Mouse (Mus musculus): Measurements from ENCODE around the gene Flvcr2. TPM values are rescaled to one million over a fixed set of nuclear protein-coding genes. Genes with fewer than 3 reads are reported as not detected.

The Flvcr2 gene
- polyA plus RNA-seq, 1 experiment from 2014 or later: 4.3 TPM

GRCm38 (mm10) chr12:85853836-85854235 lies 107.5 kb downstream of the Flvcr2 start:
- no peak overlapping the region for H3K9ac ChIP-seq
- no peak overlapping the region for H3K27ac ChIP-seq (replicated peaks)
- no peaks in the 10 kb centered on the region for H3K9me3 ChIP-seq
- 89% methylated on average over 4 of the region's 4 CpGs for WGBS
- ATAC-seq (ENCODE audit: low read depth): no peak
- H3K4me1 ChIP-seq (replicated peaks): 0 out of 2 replicates have a peak, but pooled peaks cover under 1% of the 10 kb centered on the region
- no peak overlapping the region for H3K4me2 ChIP-seq
- H3K36me3 ChIP-seq: peaks cover 32% of the 10 kb centered on the region
- no peak overlapping the region for H3K4me3 ChIP-seq
- H3K27me3 ChIP-seq: no peaks in the 10 kb centered on the region

- Histone ChIP-seq H3K27me3 (no peaks in the 10 kb centered on the region), H3K4me3 (no peak overlapping the region), H3K36me3 (peaks cover 29% of the 10 kb centered on the region), H3K4me1 (replicated peaks) (0 out of 2 replicates have a peak, but pooled peaks cover 3% of the 10 kb centered on the region), H3K9ac (no peak overlapping the region), H3K27ac (replicated peaks) (no peak overlapping the region), H3K9me3 (no peaks in the 10 kb centered on the region), H3K4me2 (no peak overlapping the region)
- ATAC-seq (ENCODE audit: low read depth): no peak
- 92% methylated on average over 1 of the region's 1 CpGs for WGBS
Observed at GRCm38 (mm10) chr12:85854271-85854670, 107.9 kb downstream of the Flvcr2 start.

GRCm38 (mm10) chr12:85857300-85857699 lies 111.0 kb downstream of the Flvcr2 start:
- Histone ChIP-seq H3K4me3 (no peak overlapping the region), H3K27ac (replicated peaks) (no peak overlapping the region), H3K9me3 (no peaks in the 10 kb centered on the region), H3K27me3 (no peaks in the 10 kb centered on the region), H3K4me1 (replicated peaks) (peaks cover 10% of the 10 kb centered on the region), H3K4me2 (no peak overlapping the region), H3K36me3 (peaks cover 13% of the 10 kb centered on the region; the same call in 1 of the 2 replicates), H3K9ac (no peak overlapping the region)
- 95% methylated on average over 7 of the region's 7 CpGs for WGBS
- no peak for ATAC-seq (ENCODE audit: low read depth)

GRCm38 (mm10) chr12:85859111-85859510 lies 112.8 kb downstream of the Flvcr2 start:
- ATAC-seq (ENCODE audit: low read depth): no peak
- peaks cover 5% of the 10 kb centered on the region; the same call in 1 of the 2 replicates for H3K36me3 ChIP-seq
- no peaks in the 10 kb centered on the region for H3K27me3 ChIP-seq
- H3K4me3 ChIP-seq: no peak overlapping the region
- WGBS: 86% methylated on average over 3 of the region's 3 CpGs
- peaks cover 15% of the 10 kb centered on the region for H3K4me1 ChIP-seq (replicated peaks)
- H3K27ac ChIP-seq (replicated peaks): no peak overlapping the region
- no peaks in the 10 kb centered on the region for H3K9me3 ChIP-seq
- no peak overlapping the region for H3K4me2 ChIP-seq
- H3K9ac ChIP-seq: no peak overlapping the region

- no peaks in the 10 kb centered on the region for H3K27me3 ChIP-seq
- peaks cover 5% of the 10 kb centered on the region; the same call in 1 of the 2 replicates for H3K36me3 ChIP-seq
- no peaks in the 10 kb centered on the region for H3K9me3 ChIP-seq
- H3K27ac ChIP-seq (replicated peaks): no peak overlapping the region
- H3K4me1 ChIP-seq (replicated peaks): peaks cover 15% of the 10 kb centered on the region
- no peak overlapping the region for H3K4me3 ChIP-seq
- 45% methylated on average over 3 of the region's 3 CpGs for WGBS
- ATAC-seq (ENCODE audit: low read depth): no peak
- H3K9ac ChIP-seq: no peak overlapping the region
- no peak overlapping the region for H3K4me2 ChIP-seq
Observed at GRCm38 (mm10) chr12:85859511-85860189, 113.3 kb downstream of the Flvcr2 start.

GRCm38 (mm10) chr12:85862514-85862913 lies 116.2 kb downstream of the Flvcr2 start:
- 42% methylated on average over 2 of the region's 2 CpGs for WGBS
- no peak overlapping the region for H3K4me3 ChIP-seq

More at GRCm38 (mm10) chr12:85862514-85862913, 116.2 kb downstream of the Flvcr2 start:
- Histone ChIP-seq H3K4me1 (replicated peaks) (peaks cover 15% of the 10 kb centered on the region), H3K36me3 (no peaks in the 10 kb centered on the region; the same call in 1 of the 2 replicates), H3K27me3 (no peaks in the 10 kb centered on the region), H3K4me2 (no peak overlapping the region), H3K9ac (no peak overlapping the region), H3K9me3 (no peaks in the 10 kb centered on the region), H3K27ac (replicated peaks) (no peak overlapping the region)
- no peak for ATAC-seq (ENCODE audit: low read depth)

Small RNAs within 50 kb of the gene (microRNA-seq; reads per million reads assigned to microRNA genes)
- not detected for gene Gm47285

Other genes starting within 250 kb of the Flvcr2 start
- 0.41 and 0.53 TPM in 2 replicates for gene Jdp2, start 147.5 kb upstream of the Flvcr2 start, polyA plus RNA-seq (2015; fragmentation: Nextera tagmentation; extraction: Ambion mirVana)
- gene Batf, start 59.9 kb upstream of the Flvcr2 start, polyA plus RNA-seq (2015; fragmentation: Nextera tagmentation; extraction: Ambion mirVana): 0.85 and 0.96 TPM in 2 replicates
- 88.4 and 90.0 TPM in 2 replicates for gene Erg28, start 78.0 kb downstream of the Flvcr2 start, polyA plus RNA-seq (2015; fragmentation: Nextera tagmentation; extraction: Ambion mirVana)
- 14.3 and 15.1 TPM in 2 replicates for gene Ttll5, start 78.1 kb downstream of the Flvcr2 start, polyA plus RNA-seq (2015; fragmentation: Nextera tagmentation; extraction: Ambion mirVana)